In genomic region chr4:124843493-124843892, GRCm38 (mm10) we compare ENCODE assay signal across 8 mouse cellular contexts. TPM values are rescaled to one million over a fixed set of nuclear protein-coding genes. Genes with fewer than 3 reads are reported as not detected.
A peak's percentile ranks its signal among the peaks of the same experiment; 100 is the strongest.
DNase-seq lines count a peak whose midpoint lies in the region; ATAC-seq and TF ChIP-seq lines count a peak whose summit lies in the region.
"Had no signal": no experiment of that assay in that cellular context is flagged by ENCODE, and none has a peak within 500 bp of the region (broad histone marks: within the 10 kb centered on the region; RNA-seq: fewer than 3 reads in every experiment).

No protein-coding gene starts in this region.

- H3K9ac ChIP-seq in kidney, postnatal 0 days (ENCODE audit: low read depth, low read length): no peak overlapping the region

- H3K27me3 ChIP-seq in kidney, postnatal 0 days (ENCODE audit: insufficient read depth, low read length): no peaks in the 10 kb centered on the region
- H3K27me3 ChIP-seq in midbrain, embryonic 10.5 days (ENCODE audit: low read depth, poor library complexity, severe bottlenecking): no peaks in the 10 kb centered on the region

- TF ChIP-seq CTCF in kidney, postnatal 0 days (IDR thresholded peaks at IDR 0.05; ENCODE audit: low read depth): peak; percentile 71; the same call in 1 of the 2 replicates

- no peak overlapping the region for H3K4me3 ChIP-seq in kidney, postnatal 0 days (replicated peaks; ENCODE audit: low read depth, low read length)
- no peak overlapping the region for H3K4me3 ChIP-seq in midbrain, embryonic 10.5 days

- WGBS in kidney, postnatal 0 days: 45% methylated on average over 11 of the region's 11 CpGs
- 61% methylated on average over 11 of the region's 11 CpGs for WGBS in midbrain, embryonic 10.5 days

- no peaks in the 10 kb centered on the region for H3K9me3 ChIP-seq in kidney, postnatal 0 days (replicated peaks; ENCODE audit: low read length)
- H3K9me3 ChIP-seq in midbrain, embryonic 10.5 days (replicated peaks): peaks cover 6% of the 10 kb centered on the region; the same call in 1 of the 2 replicates

- no peak overlapping the region for H3K4me2 ChIP-seq in kidney, postnatal 0 days (ENCODE audit: low read length)

- peaks cover 21% of the 10 kb centered on the region; the same call in 1 of the 2 replicates for H3K36me3 ChIP-seq in kidney, postnatal 0 days (ENCODE audit: insufficient read depth, low read length)
- H3K36me3 ChIP-seq in midbrain, embryonic 10.5 days: peaks cover 82% of the 10 kb centered on the region

- DNase-seq in spleen, postnatal 10 days (ENCODE audit: low spot score in 2 of 2): peak; percentile 20 to 62
- no peak for DNase-seq in spleen, adult 12 weeks (ENCODE audit: low spot score)
- DNase-seq in adipocyte (ENCODE audit: low spot score): peak; percentile 30
- DNase-seq in kidney, postnatal 0 days (ENCODE audit: low spot score): peak; percentile 48
- DNase-seq in midbrain, embryonic 10.5 days (ENCODE audit: low spot score): peak; percentile 44
- DNase-seq in c-Kit-positive CD71-positive TER-119-positive erythroid progenitor cells, embryonic 14.5 days (ENCODE audit: low spot score): no peak

- H3K27ac ChIP-seq in kidney, postnatal 0 days: no peak overlapping the region
- H3K27ac ChIP-seq in midbrain, embryonic 10.5 days (replicated peaks): no peak overlapping the region

- ATAC-seq in erythroid progenitor cell, adult 5-6 weeks (replicated peaks; ENCODE audit: low FRiP score, poor library complexity, severe bottlenecking): peak; percentile 66; the same call in 1 of the 2 replicates
- no peak; the same call in 1 of the 2 replicates for ATAC-seq in kidney, postnatal 0 days (replicated peaks; ENCODE audit: low FRiP score, low read depth)

- H3K4me1 ChIP-seq in kidney, postnatal 0 days (replicated peaks; ENCODE audit: insufficient read depth, low read length): no peaks in the 10 kb centered on the region
- peaks cover 6% of the 10 kb centered on the region for H3K4me1 ChIP-seq in midbrain, embryonic 10.5 days

RNA-seq across cellular contexts. Expression of gene Yrdc, which starts 7.0 kb away (rescaled TPM):
- 4.2 and 46.1 TPM in 2 replicates for total RNA-seq in erythroid progenitor cell, adult 5-6 weeks (2015; ENCODE audit: low replicate concordance)
- total RNA-seq in erythroid progenitor cell, adult 5-6 weeks (2017; ENCODE audit: low replicate concordance): 13.9 and 19.4 TPM in 2 replicates
- 35.1 and 39.2 TPM in 2 replicates for polyA plus RNA-seq in kidney, postnatal 0 days (2015; fragmentation: Nextera tagmentation; extraction: Ambion mirVana)
- 40.0 and 44.0 TPM in 2 replicates for polyA plus RNA-seq in midbrain, embryonic 10.5 days (2016; fragmentation: Nextera tagmentation; extraction: Ambion mirVana)

RNA-seq across cellular contexts. Expression of gene 1110065P20Rik, which starts 7.5 kb away (rescaled TPM):
- total RNA-seq in erythroid progenitor cell, adult 5-6 weeks (2015; ENCODE audit: low replicate concordance): 2.9 and 4.2 TPM in 2 replicates
- 1.2 TPM in 1 of 2 replicates, not detected in the other for total RNA-seq in erythroid progenitor cell, adult 5-6 weeks (2017; ENCODE audit: low replicate concordance)
- polyA plus RNA-seq in kidney, postnatal 0 days (2015; fragmentation: Nextera tagmentation; extraction: Ambion mirVana): 65.1 and 80.9 TPM in 2 replicates
- 51.5 and 52.2 TPM in 2 replicates for polyA plus RNA-seq in midbrain, embryonic 10.5 days (2016; fragmentation: Nextera tagmentation; extraction: Ambion mirVana)

RNA-seq across cellular contexts. Expression of gene Maneal, which starts 18.5 kb away (rescaled TPM):
- total RNA-seq in erythroid progenitor cell, adult 5-6 weeks (2015; ENCODE audit: low replicate concordance): not detected in 2 replicates
- not detected in 2 replicates for total RNA-seq in erythroid progenitor cell, adult 5-6 weeks (2017; ENCODE audit: low replicate concordance)
- 0.34 and 0.36 TPM in 2 replicates for polyA plus RNA-seq in kidney, postnatal 0 days (2015; fragmentation: Nextera tagmentation; extraction: Ambion mirVana)
- polyA plus RNA-seq in midbrain, embryonic 10.5 days (2016; fragmentation: Nextera tagmentation; extraction: Ambion mirVana): 4.2 and 4.8 TPM in 2 replicates

RNA-seq across cellular contexts. Expression of gene Epha10, which starts 37.2 kb away (rescaled TPM):
- not detected in 2 replicates for total RNA-seq in erythroid progenitor cell, adult 5-6 weeks (2015; ENCODE audit: low replicate concordance)
- 0.13 TPM in 1 of 2 replicates, not detected in the other for total RNA-seq in erythroid progenitor cell, adult 5-6 weeks (2017; ENCODE audit: low replicate concordance)
- not detected in 2 replicates for polyA plus RNA-seq in kidney, postnatal 0 days (2015; fragmentation: Nextera tagmentation; extraction: Ambion mirVana)
- 5.1 and 7.9 TPM in 2 replicates for polyA plus RNA-seq in midbrain, embryonic 10.5 days (2016; fragmentation: Nextera tagmentation; extraction: Ambion mirVana)
- polyA plus RNA-seq: heart, embryonic 14.5 days had no signal

RNA-seq across cellular contexts. Expression of gene Mtf1, which starts 41.6 kb away (rescaled TPM):
- 8.6 and 21.4 TPM in 2 replicates for total RNA-seq in erythroid progenitor cell, adult 5-6 weeks (2015; ENCODE audit: low replicate concordance)
- 7.0 and 25.2 TPM in 2 replicates for total RNA-seq in erythroid progenitor cell, adult 5-6 weeks (2017; ENCODE audit: low replicate concordance)
- 11.3 and 14.8 TPM in 2 replicates for polyA plus RNA-seq in kidney, postnatal 0 days (2015; fragmentation: Nextera tagmentation; extraction: Ambion mirVana)
- 19.2 and 21.5 TPM in 2 replicates for polyA plus RNA-seq in midbrain, embryonic 10.5 days (2016; fragmentation: Nextera tagmentation; extraction: Ambion mirVana)

Comparison
In these comparisons a context has a peak if more than half of its experiments do, and no peak if none do; other contexts are left out.
1. DNase-seq: peak in spleen, postnatal 10 days (2 of 2), adipocyte (single experiment), kidney, postnatal 0 days (single experiment) and midbrain, embryonic 10.5 days (single experiment); none in spleen, adult 12 weeks (single experiment) and c-Kit-positive CD71-positive TER-119-positive erythroid progenitor cells, embryonic 14.5 days (single experiment).